Comparison of ENCODE assay signal across 24 mouse cellular contexts in genomic region chr8:64717868-64718267, GRCm38 (mm10). TPM values are rescaled to one million over a fixed set of nuclear protein-coding genes. Genes with fewer than 3 reads are reported as not detected.
DNase-seq lines count a peak whose midpoint lies in the region; ATAC-seq and TF ChIP-seq lines count a peak whose summit lies in the region.
"Had no signal": no experiment of that assay in that cellular context is flagged by ENCODE, and none has a peak within 500 bp of the region (broad histone marks: within the 10 kb centered on the region; RNA-seq: fewer than 3 reads in every experiment).

No protein-coding gene starts in this region.

- no peak overlapping the region for H3K4me3 ChIP-seq in heart, adult 2 months
- H3K4me3 ChIP-seq in liver, embryonic 14.5 days (ENCODE audit: insufficient read depth in 1 of 2, low read depth in 2 of 2, low read length in 2 of 2), result no peak overlapping the region
- no peak overlapping the region for H3K4me3 ChIP-seq in liver, embryonic 11.5 days (ENCODE audit: low read depth, low read length)
- no peak overlapping the region for H3K4me3 ChIP-seq in forebrain, embryonic 13.5 days
- H3K4me3 ChIP-seq: embryonic facial prominence, embryonic 12.5 days; erythroblast, embryonic 14.5 days; limb, embryonic 15.5 days had no signal

- no peaks in the 10 kb centered on the region for H3K9me3 ChIP-seq in liver, embryonic 14.5 days (ENCODE audit: control insufficient read depth, low read length)
- H3K9me3 ChIP-seq in liver, embryonic 11.5 days (ENCODE audit: control insufficient read depth, low read length), result no peaks in the 10 kb centered on the region
- no peaks in the 10 kb centered on the region; the same call in 1 of the 2 replicates for H3K9me3 ChIP-seq in forebrain, embryonic 13.5 days (replicated peaks)
- H3K9me3 ChIP-seq: embryonic facial prominence, embryonic 12.5 days; limb, embryonic 15.5 days had no signal

- H3K27ac ChIP-seq in heart, adult 2 months, result no peak overlapping the region
- no peak overlapping the region for H3K27ac ChIP-seq in liver, embryonic 14.5 days
- no peak overlapping the region for H3K27ac ChIP-seq in liver, embryonic 11.5 days (ENCODE audit: low read depth, low read length)
- no peak overlapping the region for H3K27ac ChIP-seq in forebrain, embryonic 13.5 days
- H3K27ac ChIP-seq: embryonic facial prominence, embryonic 12.5 days; hindbrain, embryonic 14.5 days; kidney, postnatal 0 days; limb, embryonic 15.5 days had no signal

- intact Hi-C loops in heart, adult 2 months (cut with DNase I), result no loop called here
- intact Hi-C loops in heart, postnatal 25 days (cut with DNase I), result no loop called here

- no peaks in the 10 kb centered on the region for H3K79me2 ChIP-seq in heart, adult 2 months (replicated peaks; ENCODE audit: control insufficient read depth, insufficient read depth, low read length)

- no peak for TF ChIP-seq EP300 in heart, adult 2 months (IDR thresholded peaks at IDR 0.05; ENCODE audit: insufficient read depth, low read depth, low read length)
- no peak for TF ChIP-seq EP300 in liver, embryonic 14.5 days (IDR thresholded peaks at IDR 0.05; ENCODE audit: low read depth)

- ATAC-seq in CD4-positive, CD25-positive, alpha-beta regulatory T cell, adult 4 months, result no peak
- ATAC-seq in liver, embryonic 14.5 days (ENCODE audit: insufficient read depth), result no peak
- ATAC-seq in liver, embryonic 11.5 days (replicated peaks; ENCODE audit: low FRiP score), result no peak
- ATAC-seq in forebrain, embryonic 13.5 days, result no peak
- ATAC-seq: forebrain, embryonic 14.5 days; intestine, embryonic 16.5 days; midbrain, embryonic 16.5 days had no signal

- 89% methylated on average over 7 of the region's 7 CpGs for WGBS in heart, adult 2 months
- WGBS in liver, embryonic 14.5 days (ENCODE audit: insufficient replicate concordance), result 74% methylated on average over 7 of the region's 7 CpGs
- 87% methylated on average over 7 of the region's 7 CpGs for WGBS in liver, embryonic 11.5 days
- 90% methylated on average over 7 of the region's 7 CpGs for WGBS in forebrain, embryonic 13.5 days

- no peak for TF ChIP-seq POLR2A in heart, adult 2 months (IDR thresholded peaks at IDR 0.05; ENCODE audit: insufficient read depth, low read depth, low read length)

- no peaks in the 10 kb centered on the region for H3K27me3 ChIP-seq in heart, adult 2 months (ENCODE audit: control insufficient read depth, insufficient read depth, low read length)
- H3K27me3 ChIP-seq in liver, embryonic 14.5 days (ENCODE audit: control insufficient read depth, insufficient read depth, low read length), result no peaks in the 10 kb centered on the region
- H3K27me3 ChIP-seq in liver, embryonic 11.5 days (replicated peaks; ENCODE audit: control insufficient read depth, insufficient read depth, low read length), result no peaks in the 10 kb centered on the region
- H3K27me3 ChIP-seq in forebrain, embryonic 13.5 days, result no peaks in the 10 kb centered on the region
- H3K27me3 ChIP-seq: embryonic facial prominence, embryonic 12.5 days; limb, embryonic 15.5 days had no signal

- no peaks in the 10 kb centered on the region; the same call in 1 of the 2 replicates for H3K36me3 ChIP-seq in heart, adult 2 months (ENCODE audit: control insufficient read depth, insufficient read depth, low read length)
- H3K36me3 ChIP-seq in liver, embryonic 14.5 days (replicated peaks; ENCODE audit: control insufficient read depth, insufficient read depth, low read depth), result no peaks in the 10 kb centered on the region; the same call in 1 of the 2 replicates
- peaks cover 18% of the 10 kb centered on the region for H3K36me3 ChIP-seq in liver, embryonic 11.5 days (ENCODE audit: control insufficient read depth, insufficient read depth, low read length)
- peaks cover 73% of the 10 kb centered on the region for H3K36me3 ChIP-seq in forebrain, embryonic 13.5 days (ENCODE audit: poor library complexity, severe bottlenecking)

- peak; percentile 8 for DNase-seq in CD4-positive, CD25-positive, alpha-beta regulatory T cell, adult 2 months (ENCODE audit: low read depth, low spot score)
- no peak for DNase-seq in heart, adult 2 months
- no peak for DNase-seq in heart, postnatal 25 days (ENCODE audit: low spot score)
- no peak for DNase-seq in liver, embryonic 14.5 days (ENCODE audit: low read depth in 3 of 3, low spot score in 3 of 3)
- DNase-seq in liver, embryonic 11.5 days (ENCODE audit: low spot score), result no peak
- peak; percentile 57 for DNase-seq in ZHBTc4 (ENCODE audit: low read depth, low spot score)
- DNase-seq: cerebellum, adult 11 months; gastrocnemius, postnatal 36 days; heart, postnatal 10 days; layer of hippocampus, postnatal 36 days; lung, adult 2 months; right cerebral cortex, postnatal 25 days had no signal

- TF ChIP-seq CTCF in heart, adult 2 months (IDR thresholded peaks at IDR 0.05), result peak; percentile 16
- peak; percentile 31 for TF ChIP-seq CTCF in liver, embryonic 14.5 days (IDR thresholded peaks at IDR 0.05; ENCODE audit: low read depth)

- no peak overlapping the region for H3K4me2 ChIP-seq in liver, embryonic 14.5 days (ENCODE audit: low read depth)
- H3K4me2 ChIP-seq in liver, embryonic 11.5 days, result no peak overlapping the region
- no peak overlapping the region for H3K4me2 ChIP-seq in forebrain, embryonic 13.5 days
- H3K4me2 ChIP-seq: embryonic facial prominence, embryonic 12.5 days; heart, embryonic 11.5 days; hindbrain, embryonic 14.5 days; limb, embryonic 15.5 days had no signal

- no peaks in the 10 kb centered on the region for H3K4me1 ChIP-seq in heart, adult 2 months (ENCODE audit: control insufficient read depth, insufficient read depth, low read length)
- no peaks in the 10 kb centered on the region for H3K4me1 ChIP-seq in liver, embryonic 14.5 days (replicated peaks; ENCODE audit: control insufficient read depth in 2 of 2, insufficient read depth in 2 of 2, low read length in 1 of 2)
- H3K4me1 ChIP-seq in liver, embryonic 11.5 days (replicated peaks; ENCODE audit: control insufficient read depth, insufficient read depth, low read length), result no peaks in the 10 kb centered on the region
- H3K4me1 ChIP-seq in forebrain, embryonic 13.5 days, result no peaks in the 10 kb centered on the region
- H3K4me1 ChIP-seq: embryonic facial prominence, embryonic 12.5 days; limb, embryonic 15.5 days had no signal

- no peak overlapping the region for H3K9ac ChIP-seq in heart, adult 2 months (ENCODE audit: low read depth, low read length)
- no peak overlapping the region for H3K9ac ChIP-seq in liver, embryonic 14.5 days (replicated peaks)
- no peak overlapping the region for H3K9ac ChIP-seq in liver, embryonic 11.5 days (ENCODE audit: low read depth, low read length)
- no peak overlapping the region for H3K9ac ChIP-seq in forebrain, embryonic 13.5 days
- H3K9ac ChIP-seq: embryonic facial prominence, embryonic 12.5 days; hindbrain, embryonic 14.5 days; limb, embryonic 15.5 days had no signal

RNA-seq across cellular contexts. Expression of gene Msmo1, which starts 15.7 kb away (rescaled TPM):
- polyA plus RNA-seq in CD4-positive, CD25-positive, alpha-beta regulatory T cell, adult 4 months (2017; shearing (Covaris generic)), result 10 to 100 TPM; 54.8 to 63.1 TPM
- 1 to 10 TPM; 6.6 to 9.6 TPM for total RNA-seq in heart, adult 2 months (2021)
- polyA plus RNA-seq in heart, adult 2 months (2012; rRNA removed), result 4.1 and 9.1 TPM in 2 replicates
- 1 to 10 TPM; 6.1 to 8.9 TPM for total RNA-seq in heart, postnatal 25 days (2021)
- 51.4 and 57.1 TPM in 2 replicates for polyA plus RNA-seq in liver, embryonic 14.5 days (2012; rRNA removed)
- polyA plus RNA-seq in liver, embryonic 14.5 days (2014; fragmentation: Nextera tagmentation; extraction: Ambion mirVana), result 119 and 131 TPM in 2 replicates
- 132 and 159 TPM in 2 replicates for polyA plus RNA-seq in liver, embryonic 11.5 days (2014; fragmentation: Nextera tagmentation; extraction: Ambion mirVana)
- polyA plus RNA-seq in forebrain, embryonic 13.5 days (2015; fragmentation: Nextera tagmentation; extraction: Ambion mirVana), result 143 and 160 TPM in 2 replicates

RNA-seq across cellular contexts. Expression of gene Cpe, which starts 25.0 kb away (rescaled TPM):
- 1 to 10 TPM; 1.3 to 2.3 TPM for polyA plus RNA-seq in CD4-positive, CD25-positive, alpha-beta regulatory T cell, adult 4 months (2017; shearing (Covaris generic))
- 100 to 1,000 TPM; 241 to 256 TPM for total RNA-seq in heart, adult 2 months (2021)
- 112 and 149 TPM in 2 replicates for polyA plus RNA-seq in heart, adult 2 months (2012; rRNA removed)
- total RNA-seq in heart, postnatal 25 days (2021), result 100 to 1,000 TPM; 261 to 293 TPM
- 0.87 and 1.2 TPM in 2 replicates for polyA plus RNA-seq in liver, embryonic 14.5 days (2012; rRNA removed)
- 1.4 and 2.2 TPM in 2 replicates for polyA plus RNA-seq in liver, embryonic 14.5 days (2014; fragmentation: Nextera tagmentation; extraction: Ambion mirVana)
- 13.7 and 16.8 TPM in 2 replicates for polyA plus RNA-seq in liver, embryonic 11.5 days (2014; fragmentation: Nextera tagmentation; extraction: Ambion mirVana)
- 389 and 392 TPM in 2 replicates for polyA plus RNA-seq in forebrain, embryonic 13.5 days (2015; fragmentation: Nextera tagmentation; extraction: Ambion mirVana)
- total RNA-seq: megakaryocyte-erythroid progenitor cell, adult 5-6 weeks had no signal
- polyA plus RNA-seq: erythroblast, embryonic 14.5 days had no signal

Comparison
In these comparisons a context has a peak if more than half of its experiments do, and no peak if none do; other contexts are left out.
1. DNase-seq: peak in CD4-positive, CD25-positive, alpha-beta regulatory T cell, adult 2 months (single experiment) and ZHBTc4 (single experiment); none in heart, adult 2 months (0 of 2), heart, postnatal 25 days (single experiment), liver, embryonic 14.5 days (0 of 3) and liver, embryonic 11.5 days (single experiment).